Mouse (Mus musculus) forebrain, embryonic 13.5 days (tissue): ENCODE results near the gene Golga3. TPM values are rescaled to one million over a fixed set of nuclear protein-coding genes. Genes with fewer than 3 reads are reported as not detected.

Experiments used
- ATAC-seq: fragments of 200-750 bp; cut with Nextera tagmentation; 2 replicates; pipeline ENCODE4 v1.8.0; 2017
- H3K27ac ChIP-seq: fragments of 300-500 bp; sonication (generic); 2 replicates; pipeline ENCODE4 v1.5.1; 2015; ENCODE audit warnings: inconsistent platforms, mild to moderate bottlenecking, moderate library complexity
- H3K27me3 ChIP-seq: fragments of 300-500 bp; sonication (generic); 2 replicates; pipeline ENCODE4 v1.6.1; 2015; ENCODE audit warnings: mild to moderate bottlenecking, inconsistent platforms
- H3K36me3 ChIP-seq: fragments of 300-500 bp; sonication (generic); 2 replicates; pipeline ENCODE4 v1.6.1; 2015; ENCODE audit warnings: mild to moderate bottlenecking, inconsistent platforms; ENCODE audit not compliant: poor library complexity, severe bottlenecking
- H3K4me1 ChIP-seq: fragments of 300-500 bp; sonication (generic); 2 replicates; pipeline ENCODE4 v1.6.1; 2015; ENCODE audit warnings: inconsistent platforms
- H3K4me2 ChIP-seq: fragments of 300-500 bp; sonication (generic); 2 replicates; pipeline ENCODE4 v1.6.1; 2015; ENCODE audit warnings: inconsistent platforms, mild to moderate bottlenecking, moderate library complexity
- H3K4me3 ChIP-seq: fragments of 300-500 bp; sonication (generic); 2 replicates; pipeline ENCODE4 v1.5.1; 2015; ENCODE audit warnings: mild to moderate bottlenecking, inconsistent platforms
- H3K9ac ChIP-seq: fragments of 300-500 bp; sonication (generic); 2 replicates; pipeline ENCODE4 v1.6.1; 2015; ENCODE audit warnings: mild to moderate bottlenecking, inconsistent platforms
- H3K9me3 ChIP-seq: fragments of 300-500 bp; sonication (generic); replicated peaks from 2 replicates; pipeline ENCODE4 v1.6.1; 2016; ENCODE audit warnings: inconsistent platforms
- WGBS: fragments of 180-500 bp; shearing (Covaris S2); methylation state at CpG from one replicate; pipeline ENCODE4 v1.1.7; 2015; 5-methylcytosine and 5-hydroxymethylcytosine counted together
- polyA plus RNA-seq: library from polyadenylated mRNA; unstranded; fragments of >200 nt; fragmentation: Nextera tagmentation; extraction: Ambion mirVana; gene quantifications from 2 replicates; pipeline ENCODE4 v1.2.1, GENCODE M21; 2015

Golga3 gene
- polyA plus RNA-seq, 1 experiment from 2014 or later, result 18.7 TPM

GRCm38 (mm10) chr5:110244091-110244490 lies 67.6 kb downstream of the Golga3 start:
- peaks cover 93% of the 10 kb centered on the region for H3K36me3 ChIP-seq
- H3K4me3 ChIP-seq, result no peak overlapping the region
- WGBS, result 88% methylated on average over 2 of the region's 2 CpGs
- H3K27me3 ChIP-seq, result no peaks in the 10 kb centered on the region
- no peak overlapping the region for H3K9ac ChIP-seq
- ATAC-seq, result no peak
- H3K27ac ChIP-seq, result no peak overlapping the region
- H3K4me1 ChIP-seq, result no peaks in the 10 kb centered on the region
- H3K9me3 ChIP-seq, result no peaks in the 10 kb centered on the region
- no peak overlapping the region for H3K4me2 ChIP-seq

GRCm38 (mm10) chr5:110266941-110267340 lies 90.4 kb downstream of the Golga3 start:
- Histone ChIP-seq H3K9ac (no peak overlapping the region), H3K27me3 (no peaks in the 10 kb centered on the region), H3K4me1 (peaks cover 14% of the 10 kb centered on the region), H3K36me3 (peaks cover 38% of the 10 kb centered on the region), H3K27ac (no peak overlapping the region), H3K4me3 (no peak overlapping the region), H3K9me3 (no peaks in the 10 kb centered on the region), H3K4me2 (no peak overlapping the region)
- ATAC-seq, result no peak
- 95% methylated on average over 4 of the region's 4 CpGs for WGBS

GRCm38 (mm10) chr5:110269141-110270101 lies 92.9 kb downstream of the Golga3 start, which contains the start of gene Pgam5:
TSS of gene Pgam5 (minus strand) at chr5:110269913.
- Histone ChIP-seq H3K4me1 (peaks cover 14% of the 10 kb centered on the region), H3K9me3 (no peaks in the 10 kb centered on the region), H3K4me2 (peak within 1 kb of the TSS; percentile 97), H3K27ac (no peak within 1 kb of the TSS), H3K9ac (peak within 1 kb of the TSS; percentile 91), H3K4me3 (peak within 1 kb of the TSS; percentile 96), H3K36me3 (peaks cover 29% of the 10 kb centered on the region), H3K27me3 (no peaks in the 10 kb centered on the region)
- WGBS, result under 1% methylated on average over 60 of the region's 66 CpGs
- ATAC-seq, result peak; percentile 91

- H3K36me3 ChIP-seq, result peaks cover 21% of the 10 kb centered on the region
- no peak overlapping the region for H3K9ac ChIP-seq
- H3K27ac ChIP-seq, result no peak overlapping the region
- no peak overlapping the region for H3K4me3 ChIP-seq
- peaks cover 14% of the 10 kb centered on the region for H3K4me1 ChIP-seq
- H3K27me3 ChIP-seq, result no peaks in the 10 kb centered on the region
- H3K9me3 ChIP-seq, result no peaks in the 10 kb centered on the region
- ATAC-seq, result no peak
- no peak overlapping the region for H3K4me2 ChIP-seq
- 90% methylated on average over 6 of the region's 6 CpGs for whole genome bisulfite sequencing
These were observed 93.7 kb downstream of the Golga3 start for GRCm38 (mm10) chr5:110270242-110270641.

GRCm38 (mm10) chr5:110274147-110274546 lies 97.6 kb downstream of the Golga3 start:
- no peaks in the 10 kb centered on the region for H3K27me3 ChIP-seq
- no peak for ATAC-seq
- H3K9ac ChIP-seq, result no peak overlapping the region
- H3K27ac ChIP-seq, result no peak overlapping the region
- WGBS, result 88% methylated on average over 4 of the region's 4 CpGs
- H3K9me3 ChIP-seq, result no peaks in the 10 kb centered on the region
- H3K36me3 ChIP-seq, result no peaks in the 10 kb centered on the region
- peaks cover under 1% of the 10 kb centered on the region for H3K4me1 ChIP-seq
- H3K4me2 ChIP-seq, result no peak overlapping the region
- H3K4me3 ChIP-seq, result no peak overlapping the region

- Histone ChIP-seq H3K4me1 (no peaks in the 10 kb centered on the region), H3K9me3 (no peaks in the 10 kb centered on the region), H3K4me3 (no peak overlapping the region), H3K27ac (no peak overlapping the region), H3K4me2 (no peak overlapping the region), H3K27me3 (no peaks in the 10 kb centered on the region), H3K36me3 (no peaks in the 10 kb centered on the region), H3K9ac (no peak overlapping the region)
- ATAC-seq, result no peak
- 73% methylated on average over 2 of the region's 2 CpGs for WGBS
These were observed 98.3 kb downstream of the Golga3 start for GRCm38 (mm10) chr5:110274846-110275245.

Other genes starting within 250 kb of the Golga3 start
- 24.1 and 29.4 TPM in 2 replicates for gene Zfp932, start 180.2 kb upstream of the Golga3 start, polyA plus RNA-seq
- 5.1 and 6.0 TPM in 2 replicates for gene Gm17655, start 104.2 kb upstream of the Golga3 start, polyA plus RNA-seq
- 0.88 and 1.1 TPM in 2 replicates for gene Gm35315, start 82.3 kb upstream of the Golga3 start, polyA plus RNA-seq
- gene Plcxd1, start 76.7 kb upstream of the Golga3 start, polyA plus RNA-seq, result 1.6 and 1.8 TPM in 2 replicates
- 39.1 and 45.2 TPM in 2 replicates for gene Gtpbp6, start 68.5 kb upstream of the Golga3 start, polyA plus RNA-seq
- 15.5 TPM in 2 replicates for gene Zfp605, start 66.6 kb upstream of the Golga3 start, polyA plus RNA-seq
- 85.5 and 88.9 TPM in 2 replicates for gene Chfr, start 40.9 kb upstream of the Golga3 start, polyA plus RNA-seq
- 25.4 and 33.2 TPM in 2 replicates for gene Ankle2, start 54.3 kb downstream of the Golga3 start, polyA plus RNA-seq
- 89.1 and 97.1 TPM in 2 replicates for gene Pgam5, start 93.2 kb downstream of the Golga3 start, polyA plus RNA-seq
- 8.3 and 10.9 TPM in 2 replicates for gene Pxmp2, start 109.5 kb downstream of the Golga3 start, polyA plus RNA-seq
- 24.2 and 29.5 TPM in 2 replicates for gene Pole, start 109.6 kb downstream of the Golga3 start, polyA plus RNA-seq
- 2.0 and 2.2 TPM in 2 replicates for gene P2rx2, start 166.5 kb downstream of the Golga3 start, polyA plus RNA-seq
- gene Lrcol1, start 168.0 kb downstream of the Golga3 start, polyA plus RNA-seq, result not detected in 2 replicates